Mouse (Mus musculus) small intestine, adult 10 weeks (tissue): ENCODE measurements around the gene Wdr63. TPM values are rescaled to one million over a fixed set of nuclear protein-coding genes. Genes with fewer than 3 reads are reported as not detected.

Experiments
- polyA plus RNA-seq: library from polyadenylated mRNA; stranded (reverse); fragments of 350-450 nt; fragmentation: Illumina TruSeq; extraction: RNeasy Lipid Tissue Mini Kit (QIAGEN cat#74804); gene quantifications from one replicate; pipeline ENCODE4 v1.2.3, GENCODE M21; 2014; ENCODE audit warnings: low replicate concordance

The Wdr63 gene
- polyA plus RNA-seq, result not detected

DNA sequence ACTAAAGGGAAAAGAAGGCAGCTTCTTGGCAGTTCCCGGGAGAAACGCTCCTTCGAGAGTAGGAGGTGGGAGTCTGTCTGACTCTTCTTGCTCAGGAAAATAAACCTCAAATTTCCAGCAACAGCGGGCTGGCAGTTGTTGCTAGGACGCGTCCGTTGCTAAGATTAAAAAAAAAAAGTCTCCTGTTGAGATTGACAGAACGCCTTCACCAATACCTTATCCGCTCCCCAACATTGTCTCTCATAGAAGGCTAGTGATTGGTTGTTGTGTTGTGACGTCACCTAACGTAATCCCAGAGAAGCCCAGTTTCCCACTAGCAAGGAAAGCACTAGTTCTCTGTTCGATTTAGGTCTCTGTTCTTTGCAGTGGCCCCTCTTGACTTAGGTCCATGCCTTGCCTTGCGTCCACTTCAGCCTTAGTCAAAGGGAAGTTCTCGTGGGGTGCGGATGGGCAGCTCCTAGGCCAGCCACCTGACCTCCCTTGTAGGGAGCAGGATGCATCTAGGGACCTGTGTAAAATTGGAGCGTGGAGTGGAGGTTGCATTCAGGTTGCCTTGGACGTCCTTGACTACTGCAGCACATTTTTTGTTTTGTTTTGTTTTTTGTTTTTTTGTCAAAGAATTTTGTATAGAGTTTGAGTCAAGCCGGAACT, at the start of gene Wdr63:
TSS of gene Wdr63 (minus strand) at position 210 of the 651 bp plus-strand sequence.

GRCm38 (mm10) chr3:146149156-146150057, 41.5 kb upstream of the Wdr63 start, which contains the start of gene Mcoln2:
Mcoln2 (plus strand) TSS chr3:146149833.

DNA sequence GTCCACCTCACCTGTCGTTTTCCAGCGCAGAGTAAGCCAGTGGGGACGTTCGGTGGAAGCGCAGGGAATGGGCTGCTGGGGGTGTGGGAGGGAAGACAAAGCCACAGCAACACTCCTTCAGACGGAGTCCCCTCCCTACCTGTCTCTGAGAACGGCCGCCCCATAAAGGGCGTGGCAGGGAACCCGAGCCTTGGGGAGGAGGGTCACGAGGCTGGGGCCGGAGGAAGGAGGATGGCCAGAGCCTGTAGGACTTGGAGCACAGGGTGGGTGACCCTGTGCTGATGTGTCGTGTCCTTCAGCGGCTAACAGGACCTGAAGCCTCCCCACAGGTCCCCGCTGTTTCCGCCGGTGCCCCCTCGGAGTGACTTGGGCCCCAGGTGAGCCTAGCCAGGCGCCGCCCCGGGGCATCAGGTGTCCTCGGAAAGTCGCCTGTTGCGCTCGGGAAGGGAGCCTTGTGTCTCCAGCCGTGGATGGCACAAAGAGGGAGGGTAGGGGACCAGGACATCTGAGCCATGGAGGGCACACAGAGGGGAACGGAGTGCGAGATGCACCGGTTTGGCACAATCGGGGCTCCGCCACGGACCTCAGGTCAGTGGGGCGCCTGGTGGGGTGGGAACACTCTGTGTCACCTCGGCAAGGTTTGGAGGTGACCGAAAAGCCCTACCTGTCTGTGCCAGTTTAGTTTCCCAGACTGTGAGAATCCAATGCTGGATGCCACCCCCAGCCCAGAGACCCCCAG, 9.5 kb upstream of the Wdr63 start, which contains the start of gene Mcoln3:
TSS of gene Mcoln3 (plus strand) at position 193 of the 739 bp plus-strand sequence.

Other genes with a start within 250 kb of the Wdr63 start
- 18.7 TPM for gene Bcl10, start 185.3 kb downstream of the Wdr63 start, polyA plus RNA-seq
- gene 2410004B18Rik, start 170.1 kb downstream of the Wdr63 start, polyA plus RNA-seq, result 72.7 TPM
- 10.6 TPM for gene Syde2, start 120.3 kb downstream of the Wdr63 start, polyA plus RNA-seq
- gene Mcoln3, start 9.3 kb upstream of the Wdr63 start, polyA plus RNA-seq, result 11.6 TPM
- 41.8 TPM for gene Mcoln2, start 41.7 kb upstream of the Wdr63 start, polyA plus RNA-seq
- gene Lpar3, start 112.8 kb upstream of the Wdr63 start, polyA plus RNA-seq, result 6.0 TPM